Mouse (Mus musculus) heart, embryonic 13.5 days (tissue): ENCODE results near the gene Foxr1. TPM values are rescaled to one million over a fixed set of nuclear protein-coding genes. Genes with fewer than 3 reads are reported as not detected.
"Not testable (repeated sequence)": the region's sequence is repeated elsewhere in the genome, so short reads cannot be mapped to it uniquely, and the experiment has no call there.

Source experiments
- ATAC-seq: fragments of 200-750 bp; cut with Nextera tagmentation; 2 replicates; pipeline ENCODE4 v1.8.0; 2017; ENCODE audit warnings: moderate TSS enrichment; ENCODE audit not compliant: insufficient number of reproducible peaks, low FRiP score, low TSS enrichment; ENCODE audit errors: extremely low read depth
- H3K27ac ChIP-seq: fragments of 300-500 bp; sonication (generic); replicated peaks from 2 replicates; pipeline ENCODE4 v1.5.1; 2015; ENCODE audit warnings: moderate library complexity, mild to moderate bottlenecking, inconsistent platforms
- H3K27me3 ChIP-seq: fragments of 300-500 bp; sonication (generic); replicated peaks from 2 replicates; pipeline ENCODE4 v1.6.1; 2015; ENCODE audit warnings: mild to moderate bottlenecking, inconsistent platforms
- H3K36me3 ChIP-seq: fragments of 300-500 bp; sonication (generic); 2 replicates; pipeline ENCODE4 v1.6.1; 2015; ENCODE audit warnings: mild to moderate bottlenecking, inconsistent platforms
- H3K4me1 ChIP-seq: fragments of 300-500 bp; sonication (generic); 2 replicates; pipeline ENCODE4 v1.6.1; 2015; ENCODE audit warnings: inconsistent platforms
- H3K4me2 ChIP-seq: fragments of 300-500 bp; sonication (generic); 2 replicates; pipeline ENCODE4 v1.6.1; 2015; ENCODE audit warnings: inconsistent platforms, mild to moderate bottlenecking, moderate library complexity
- H3K4me3 ChIP-seq: fragments of 300-500 bp; sonication (generic); 2 replicates; pipeline ENCODE4 v1.5.1; 2015; ENCODE audit warnings: moderate library complexity, mild to moderate bottlenecking, inconsistent platforms
- H3K9ac ChIP-seq: fragments of 300-500 bp; sonication (generic); 2 replicates; pipeline ENCODE4 v1.6.1; 2015; ENCODE audit warnings: inconsistent platforms, mild to moderate bottlenecking, moderate library complexity
- H3K9me3 ChIP-seq: fragments of 300-500 bp; sonication (generic); 2 replicates; pipeline ENCODE4 v1.6.1; 2016; ENCODE audit warnings: inconsistent platforms
- WGBS: fragments of 180-500 bp; shearing (Covaris S2); methylation state at CpG from one replicate; pipeline ENCODE4 v1.1.7; 2015; ENCODE audit warnings: mixed read lengths; 5-methylcytosine and 5-hydroxymethylcytosine counted together
- polyA plus RNA-seq: library from polyadenylated mRNA; unstranded; fragments of >200 nt; fragmentation: Nextera tagmentation; extraction: Ambion mirVana; gene quantifications from 2 replicates; pipeline ENCODE4 v1.2.1, GENCODE M21; 2015

Gene Foxr1
- polyA plus RNA-seq, 1 experiment from 2014 or later: not detected

GRCm38 (mm10) chr9:44410647-44411336, 30.1 kb downstream of the Foxr1 start:
- no peak overlapping the region for H3K27ac ChIP-seq
- peaks cover 70% of the 10 kb centered on the region for H3K36me3 ChIP-seq
- H3K9ac ChIP-seq: no peak overlapping the region
- no peaks in the 10 kb centered on the region for H3K9me3 ChIP-seq
- 83% methylated on average over 2 of the region's 2 CpGs for WGBS
- H3K27me3 ChIP-seq: no peaks in the 10 kb centered on the region
- no peak overlapping the region for H3K4me3 ChIP-seq
- ATAC-seq: no peak
- H3K4me1 ChIP-seq: peaks cover 24% of the 10 kb centered on the region
- H3K4me2 ChIP-seq: no peak overlapping the region

DNA sequence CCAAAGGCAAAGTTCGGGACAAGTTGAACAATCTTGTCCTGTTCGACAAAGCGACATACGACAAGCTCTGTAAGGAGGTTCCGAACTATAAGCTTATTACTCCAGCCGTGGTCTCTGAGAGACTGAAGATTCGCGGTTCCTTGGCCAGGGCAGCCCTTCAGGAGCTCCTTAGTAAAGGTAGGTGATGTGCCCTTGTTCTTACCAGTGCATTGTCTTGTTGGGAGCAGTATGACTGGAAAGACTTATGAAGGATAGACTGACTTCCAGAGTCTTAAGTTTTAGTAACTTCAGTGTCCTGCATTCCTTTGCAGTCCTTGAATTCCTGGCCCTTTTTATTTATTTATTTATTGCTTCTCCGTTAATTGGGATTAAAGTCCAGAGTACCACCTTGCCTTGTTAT, 32.2 kb downstream of the Foxr1 start:
- WGBS: 71% methylated on average over 9 of the region's 9 CpGs
- Histone ChIP-seq H3K4me1 (peaks cover 30% of the 10 kb centered on the region), H3K9ac (peak overlapping the region; percentile 95), H3K4me2 (peak overlapping the region; percentile 88), H3K4me3 (peak overlapping the region; percentile 94), H3K36me3 (peaks cover 73% of the 10 kb centered on the region)
- not testable (repeated sequence) for H3K27ac ChIP-seq, H3K27me3 ChIP-seq, H3K9me3 ChIP-seq, ATAC-seq

- Histone ChIP-seq H3K9ac (peak overlapping the region; percentile 95), H3K36me3 (peaks cover 73% of the 10 kb centered on the region), H3K27ac (peak overlapping the region; percentile 90), H3K4me3 (peak overlapping the region; percentile 94), H3K9me3 (no peaks in the 10 kb centered on the region), H3K4me1 (peaks cover 30% of the 10 kb centered on the region), H3K27me3 (no peaks in the 10 kb centered on the region), H3K4me2 (peak overlapping the region; percentile 88)
- under 1% methylated on average over 24 of the region's 24 CpGs for WGBS
- ATAC-seq: no peak
Observed at GRCm38 (mm10) chr9:44407752-44408097, 33.2 kb downstream of the Foxr1 start.

GRCm38 (mm10) chr9:44406906-44407751, 33.8 kb downstream of the Foxr1 start, which contains the start of the genes Rps25 and Trappc4:
Gene Rps25, plus strand, starts transcription at chr9:44407139.
Gene Trappc4, minus strand, starts transcription at chr9:44407600.
- Histone ChIP-seq H3K27ac (peak within 1 kb of the TSS; percentile 90), H3K4me3 (peak within 1 kb of the TSS; percentile 94), H3K4me1 (peaks cover 30% of the 10 kb centered on the region), H3K4me2 (peak within 1 kb of the TSS; percentile 88), H3K36me3 (peaks cover 73% of the 10 kb centered on the region), H3K9ac (peak within 1 kb of the TSS; percentile 95), H3K27me3 (no peaks in the 10 kb centered on the region), H3K9me3 (no peaks in the 10 kb centered on the region)
- peak; percentile 93 for ATAC-seq
- under 1% methylated on average over 51 of the region's 51 CpGs for WGBS

GRCm38 (mm10) chr9:44405011-44405410, 35.9 kb downstream of the Foxr1 start:
- Histone ChIP-seq H3K9me3 (no peaks in the 10 kb centered on the region), H3K9ac (no peak overlapping the region), H3K27ac (no peak overlapping the region), H3K4me3 (no peak overlapping the region), H3K36me3 (peaks cover 73% of the 10 kb centered on the region), H3K4me1 (peaks cover 49% of the 10 kb centered on the region), H3K4me2 (no peak overlapping the region), H3K27me3 (no peaks in the 10 kb centered on the region)
- ATAC-seq: no peak
- 85% methylated on average over 3 of the region's 3 CpGs for WGBS

DNA sequence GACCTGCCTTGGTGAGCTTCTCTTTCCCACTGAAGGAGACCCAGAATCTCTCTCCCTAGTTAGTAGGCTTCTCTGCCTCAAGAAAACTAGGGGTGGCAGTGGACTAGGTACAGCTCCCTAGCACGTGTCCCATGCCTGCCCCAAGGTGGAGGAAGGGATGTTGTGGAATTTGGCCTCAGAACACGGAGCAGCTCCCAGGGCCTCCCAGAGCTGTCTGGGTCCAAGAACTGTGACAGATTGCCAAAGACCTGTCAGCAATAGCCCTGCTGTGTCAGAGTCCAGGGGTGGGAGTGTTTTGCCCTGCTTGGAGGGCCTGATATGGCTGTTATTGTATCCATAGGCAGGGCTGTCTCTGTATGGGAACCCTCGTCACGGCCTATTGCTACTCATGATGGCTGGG, 39.9 kb downstream of the Foxr1 start:
- H3K4me1 ChIP-seq: peaks cover 54% of the 10 kb centered on the region
- 52% methylated on average over 4 of the region's 4 CpGs for WGBS
- H3K4me3 ChIP-seq: no peak overlapping the region
- H3K27ac ChIP-seq: peak overlapping the region; percentile 45
- H3K27me3 ChIP-seq: no peaks in the 10 kb centered on the region
- H3K36me3 ChIP-seq: peaks cover 74% of the 10 kb centered on the region
- no peak for ATAC-seq
- peak overlapping the region; percentile 58; the same call in 1 of the 2 replicates for H3K9ac ChIP-seq
- no peak overlapping the region for H3K4me2 ChIP-seq
- H3K9me3 ChIP-seq: no peaks in the 10 kb centered on the region

DNA sequence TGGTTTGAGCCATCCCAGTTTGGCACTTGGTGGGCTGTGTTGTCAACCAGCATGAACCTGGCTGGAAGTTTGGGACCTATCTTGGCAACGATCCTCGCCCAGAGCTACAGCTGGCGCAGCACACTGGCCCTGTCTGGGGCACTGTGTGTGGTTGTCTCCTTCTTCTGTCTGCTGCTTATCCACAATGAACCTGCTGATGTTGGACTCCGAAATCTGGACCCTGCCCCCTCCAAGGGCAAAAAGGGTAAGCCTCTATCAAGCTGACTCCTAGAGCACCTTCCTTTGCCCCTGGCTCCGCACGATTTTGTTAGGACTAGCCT, 41.2 kb downstream of the Foxr1 start:
- H3K36me3 ChIP-seq: peaks cover 63% of the 10 kb centered on the region
- H3K9me3 ChIP-seq: no peaks in the 10 kb centered on the region
- no peaks in the 10 kb centered on the region for H3K27me3 ChIP-seq
- no peak overlapping the region for H3K4me3 ChIP-seq
- H3K9ac ChIP-seq: no peak overlapping the region
- 89% methylated on average over 6 of the region's 6 CpGs for WGBS
- H3K27ac ChIP-seq: no peak overlapping the region
- peaks cover 48% of the 10 kb centered on the region for H3K4me1 ChIP-seq
- no peak for ATAC-seq
- no peak overlapping the region for H3K4me2 ChIP-seq

DNA sequence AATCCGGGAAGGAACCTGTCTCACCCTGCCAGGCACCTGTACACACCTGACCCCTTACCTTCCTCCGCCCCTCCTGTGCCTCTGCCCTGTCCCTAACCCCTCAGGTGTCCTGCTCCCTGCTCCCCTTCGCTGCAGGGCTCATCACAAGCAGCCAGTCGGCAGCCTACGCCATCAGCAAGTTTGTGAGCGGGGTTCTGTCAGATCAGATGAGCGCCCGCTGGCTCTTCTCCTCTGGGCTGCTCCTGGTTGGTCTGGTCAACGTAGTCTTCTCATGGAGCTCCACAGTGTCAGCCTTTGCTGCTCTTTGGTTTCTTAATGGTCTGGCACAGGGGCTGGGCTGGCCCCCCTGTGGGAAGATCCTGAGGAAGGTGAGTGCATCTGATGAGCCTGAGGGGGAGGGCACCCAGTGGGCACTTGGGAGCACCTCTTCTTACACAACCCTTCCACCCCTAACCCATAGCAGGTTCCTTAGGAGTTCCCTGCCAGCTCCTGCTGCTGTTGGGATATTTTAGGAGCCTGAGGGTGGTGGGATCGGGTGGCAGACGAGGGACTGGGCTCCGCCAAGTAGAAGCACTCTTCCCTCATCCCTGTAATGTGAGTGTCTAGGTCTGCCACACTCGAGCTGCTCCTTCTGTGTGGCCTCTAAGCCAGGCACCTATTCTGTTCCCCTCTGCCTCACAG, 41.7 kb downstream of the Foxr1 start:
- ATAC-seq: no peak
- Histone ChIP-seq H3K36me3 (peaks cover 58% of the 10 kb centered on the region), H3K9me3 (no peaks in the 10 kb centered on the region), H3K27ac (no peak overlapping the region), H3K4me3 (no peak overlapping the region), H3K4me2 (no peak overlapping the region), H3K9ac (peak overlapping the region; percentile 24; the same call in 1 of the 2 replicates), H3K27me3 (no peaks in the 10 kb centered on the region), H3K4me1 (peaks cover 48% of the 10 kb centered on the region)
- WGBS: 77% methylated on average over 13 of the region's 13 CpGs

GRCm38 (mm10) chr9:44398551-44398950, 42.4 kb downstream of the Foxr1 start:
- Histone ChIP-seq H3K27me3 (no peaks in the 10 kb centered on the region), H3K9me3 (no peaks in the 10 kb centered on the region), H3K4me2 (peak overlapping the region; percentile 86), H3K4me3 (peak overlapping the region; percentile 80), H3K27ac (peak overlapping the region; percentile 91; the same call in 1 of the 2 replicates), H3K9ac (peak overlapping the region; percentile 94), H3K4me1 (peaks cover 48% of the 10 kb centered on the region), H3K36me3 (peaks cover 51% of the 10 kb centered on the region)
- WGBS: 78% methylated on average over 9 of the region's 9 CpGs
- ATAC-seq: no peak

- H3K27me3 ChIP-seq: no peaks in the 10 kb centered on the region
- H3K4me3 ChIP-seq: peak overlapping the region; percentile 80
- H3K9me3 ChIP-seq: no peaks in the 10 kb centered on the region
- H3K4me2 ChIP-seq: peak overlapping the region; percentile 86
- H3K27ac ChIP-seq: peak overlapping the region; percentile 91; the same call in 1 of the 2 replicates
- no peak for ATAC-seq
- peaks cover 48% of the 10 kb centered on the region for H3K4me1 ChIP-seq
- 33% methylated on average over 4 of the region's 4 CpGs for WGBS
- peaks cover 46% of the 10 kb centered on the region for H3K36me3 ChIP-seq
- peak overlapping the region; percentile 94 for H3K9ac ChIP-seq
Observed at GRCm38 (mm10) chr9:44398087-44398486, 42.8 kb downstream of the Foxr1 start.
